Mouse (Mus musculus): ENCODE data around the gene Wdr95. TPM values are rescaled to one million over a fixed set of nuclear protein-coding genes. Genes with fewer than 3 reads are reported as not detected.

Wdr95 gene
- total and polyA plus RNA-seq, 3 experiments = not detected

- peak; percentile 26 for DNase-seq (ENCODE audit: low read depth, low spot score)
- peak; percentile 61 to 74 (median 66) for TF ChIP-seq CTCF (IDR thresholded peaks at IDR 0.05 in 2 of 3, conservative IDR thresholded peaks at IDR 0.05 in 1 of 3; ENCODE audit: control insufficient read depth in 1 of 3, insufficient read depth in 1 of 3, low read depth in 2 of 3, low read length in 3 of 3, poor library complexity in 1 of 3, severe bottlenecking in 1 of 3)
- TF ChIP-seq ZNF384 (IDR thresholded peaks at IDR 0.05; ENCODE audit: low read depth, low read length) = no peak
- TF ChIP-seq MAX (IDR thresholded peaks at IDR 0.05; ENCODE audit: low read length) = no peak
- peak; percentile 6; the same call in 1 of the 2 replicates for TF ChIP-seq RAD21 (IDR thresholded peaks at IDR 0.05; ENCODE audit: low read depth, low read length)
- TF ChIP-seq SMC3 (IDR thresholded peaks at IDR 0.05; ENCODE audit: low read depth, low read length) = peak; percentile 47
- H3K9ac ChIP-seq (ENCODE audit: control insufficient read depth, low read depth, low read length, poor library complexity, severe bottlenecking) = no peak overlapping the region
- no peaks in the 10 kb centered on the region for H3K36me3 ChIP-seq (ENCODE audit: control insufficient read depth in 1 of 2, insufficient read depth in 2 of 2, low read length in 2 of 2)
- no peaks in the 10 kb centered on the region; a peak in 1 of 4 replicates for H3K4me1 ChIP-seq (ENCODE audit: control insufficient read depth in 1 of 2, insufficient read depth in 2 of 2, low read length in 2 of 2)
- H3K4me3 ChIP-seq (ENCODE audit: control insufficient read depth in 1 of 2, insufficient read depth in 1 of 2, low read depth in 2 of 2, low read length in 2 of 2) = no peak overlapping the region
- H3K9me3 ChIP-seq (replicated peaks; ENCODE audit: insufficient read depth, low read length) = no peaks in the 10 kb centered on the region
- no peaks in the 10 kb centered on the region for H3K27me3 ChIP-seq (ENCODE audit: control insufficient read depth in 1 of 2, insufficient read depth in 2 of 2, low read length in 2 of 2)
- no peak overlapping the region for H3K27ac ChIP-seq (ENCODE audit: control insufficient read depth, low read depth, low read length)
- H3K79me2 ChIP-seq (ENCODE audit: control insufficient read depth, insufficient read depth, low read length, poor library complexity) = no peaks in the 10 kb centered on the region
Measured at GRCm38 (mm10) chr5:149483321-149484052, 45.0 kb upstream of the Wdr95 start.

DNA sequence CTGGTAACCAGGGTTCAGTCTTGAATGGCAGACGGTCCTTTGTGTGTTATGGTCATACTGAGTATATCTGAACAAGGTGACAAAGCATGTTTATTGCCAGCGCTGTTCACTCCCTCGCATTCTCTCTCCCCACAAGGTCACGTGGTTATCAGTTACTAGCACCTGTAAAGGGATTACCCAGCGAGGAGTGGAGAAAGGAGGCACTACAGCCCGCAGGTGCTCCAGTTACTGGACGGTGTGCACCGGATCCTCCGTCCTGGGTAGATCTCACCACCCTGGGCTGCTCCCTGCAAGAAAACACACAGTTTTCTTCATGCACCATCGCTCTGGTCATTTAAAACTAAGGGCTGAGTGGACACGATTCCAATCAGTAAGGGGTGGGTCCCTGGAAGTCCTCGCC, 44.2 kb upstream of the Wdr95 start:
- TF ChIP-seq USF1 (IDR thresholded peaks at IDR 0.05; ENCODE audit: low read depth, low read length) (peak; percentile 66; the same call in 1 of the 2 replicates), MAZ (IDR thresholded peaks at IDR 0.05; ENCODE audit: low read depth, low read length) (no peak), TBP (IDR thresholded peaks at IDR 0.05; ENCODE audit: low read depth, low read length) (no peak), NELFE (IDR thresholded peaks at IDR 0.05; ENCODE audit: low read depth, low read length) (no peak), CTCF (IDR thresholded peaks at IDR 0.05 in 2 of 3, conservative IDR thresholded peaks at IDR 0.05 in 1 of 3; ENCODE audit: control insufficient read depth in 1 of 3, insufficient read depth in 1 of 3, low read depth in 2 of 3, low read length in 3 of 3, poor library complexity in 1 of 3, severe bottlenecking in 1 of 3) (no peak)
- Histone ChIP-seq H3K27me3 (ENCODE audit: control insufficient read depth in 1 of 2, insufficient read depth in 2 of 2, low read length in 2 of 2) (no peaks in the 10 kb centered on the region), H3K9ac (ENCODE audit: control insufficient read depth, low read depth, low read length, poor library complexity, severe bottlenecking) (no peak overlapping the region), H3K27ac (ENCODE audit: control insufficient read depth, low read depth, low read length) (no peak overlapping the region), H3K9me3 (replicated peaks; ENCODE audit: insufficient read depth, low read length) (no peaks in the 10 kb centered on the region), H3K36me3 (ENCODE audit: control insufficient read depth in 1 of 2, insufficient read depth in 2 of 2, low read length in 2 of 2) (no peaks in the 10 kb centered on the region), H3K79me2 (ENCODE audit: control insufficient read depth, insufficient read depth, low read length, poor library complexity) (no peaks in the 10 kb centered on the region), H3K4me1 (ENCODE audit: control insufficient read depth in 1 of 2, insufficient read depth in 2 of 2, low read length in 2 of 2) (no peaks in the 10 kb centered on the region; a peak in 1 of 4 replicates), H3K4me3 (ENCODE audit: control insufficient read depth in 1 of 2, insufficient read depth in 1 of 2, low read depth in 2 of 2, low read length in 2 of 2) (no peak overlapping the region)
- no peak for DNase-seq (ENCODE audit: low read depth, low spot score)

GRCm38 (mm10) chr5:149485447-149485846, 43.0 kb upstream of the Wdr95 start:
- DNase-seq (ENCODE audit: low read depth, low spot score) = no peak
- no peak overlapping the region for H3K27ac ChIP-seq (ENCODE audit: control insufficient read depth, low read depth, low read length)
- no peaks in the 10 kb centered on the region for H3K9me3 ChIP-seq (replicated peaks; ENCODE audit: insufficient read depth, low read length)
- no peak overlapping the region for H3K4me3 ChIP-seq (ENCODE audit: control insufficient read depth in 1 of 2, insufficient read depth in 1 of 2, low read depth in 2 of 2, low read length in 2 of 2)
- H3K36me3 ChIP-seq (ENCODE audit: control insufficient read depth in 1 of 2, insufficient read depth in 2 of 2, low read length in 2 of 2) = no peaks in the 10 kb centered on the region
- H3K4me1 ChIP-seq (ENCODE audit: control insufficient read depth in 1 of 2, insufficient read depth in 2 of 2, low read length in 2 of 2) = no peaks in the 10 kb centered on the region; a peak in 1 of 4 replicates
- H3K79me2 ChIP-seq (ENCODE audit: control insufficient read depth, insufficient read depth, low read length, poor library complexity) = no peaks in the 10 kb centered on the region
- no peak overlapping the region for H3K9ac ChIP-seq (ENCODE audit: control insufficient read depth, low read depth, low read length, poor library complexity, severe bottlenecking)
- no peaks in the 10 kb centered on the region for H3K27me3 ChIP-seq (ENCODE audit: control insufficient read depth in 1 of 2, insufficient read depth in 2 of 2, low read length in 2 of 2)
- no peak for TF ChIP-seq ZKSCAN1 (IDR thresholded peaks at IDR 0.05; ENCODE audit: low read depth, low read length)
- TF ChIP-seq MEF2A (IDR thresholded peaks at IDR 0.05; ENCODE audit: extremely low read depth, insufficient replicate concordance, low read depth, low read length, poor library complexity, severe bottlenecking) = no peak
- TF ChIP-seq SMC3 (IDR thresholded peaks at IDR 0.05; ENCODE audit: low read depth, low read length) = no peak
- TF ChIP-seq NELFE (IDR thresholded peaks at IDR 0.05; ENCODE audit: low read depth, low read length) = no peak
- TF ChIP-seq GATA1 (IDR thresholded peaks at IDR 0.05; ENCODE audit: low read depth, low read length) = no peak
- TF ChIP-seq CHD2 (IDR thresholded peaks at IDR 0.05; ENCODE audit: low read length) = no peak
- no peak for TF ChIP-seq SIN3A (IDR thresholded peaks at IDR 0.05; ENCODE audit: low read length)
- TF ChIP-seq EP300 (IDR thresholded peaks at IDR 0.05; ENCODE audit: low read depth in 1 of 2, low read length in 2 of 2) = no peak
- no peak for TF ChIP-seq POLR2A (IDR thresholded peaks at IDR 0.05; ENCODE audit: control insufficient read depth in 1 of 2, insufficient read depth in 1 of 2, low read depth in 1 of 2, low read length in 2 of 2, poor library complexity in 1 of 2)
- TF ChIP-seq MAX (IDR thresholded peaks at IDR 0.05; ENCODE audit: low read length) = no peak
- no peak for TF ChIP-seq USF1 (IDR thresholded peaks at IDR 0.05; ENCODE audit: low read depth, low read length)
- TF ChIP-seq HCFC1 (IDR thresholded peaks at IDR 0.05; ENCODE audit: low read depth, low read length) = no peak
- TF ChIP-seq MAFK (IDR thresholded peaks at IDR 0.05; ENCODE audit: borderline replicate concordance, low read depth, low read length) = no peak

All from MEL (cell line).